Mouse (Mus musculus): Measurements from ENCODE around the gene Egfl6. TPM values are rescaled to one million over a fixed set of nuclear protein-coding genes. Genes with fewer than 3 reads are reported as not detected.
A peak's percentile ranks its signal among the peaks of the same experiment; 100 is the strongest.

The Egfl6 gene
- polyA plus RNA-seq, 1 experiment from 2014 or later = 7.5 TPM

GRCm38 (mm10) chrX:166512071-166512470 is 73.4 kb downstream of the Egfl6 start:
- Histone ChIP-seq H3K4me2 (no peak overlapping the region), H3K4me3 (no peak overlapping the region)
- WGBS = 88% methylated on average over 4 of the region's 4 CpGs

GRCm38 (mm10) chrX:166511107-166511506 is 74.4 kb downstream of the Egfl6 start:
- Histone ChIP-seq H3K4me1 (replicated peaks) (peaks cover 7% of the 10 kb centered on the region; the same call in 1 of the 2 replicates), H3K9me3 (no peaks in the 10 kb centered on the region), H3K27ac (replicated peaks) (peak overlapping the region; percentile 74; the same call in 1 of the 2 replicates), H3K4me2 (no peak overlapping the region), H3K36me3 (no peaks in the 10 kb centered on the region), H3K9ac (no peak overlapping the region), H3K27me3 (peaks cover 13% of the 10 kb centered on the region; the same call in 1 of the 2 replicates), H3K4me3 (no peak overlapping the region)
- no peak for ATAC-seq (ENCODE audit: low read depth)

More at GRCm38 (mm10) chrX:166512071-166512470, 73.4 kb downstream of the Egfl6 start:
- H3K27me3 ChIP-seq = peaks cover 15% of the 10 kb centered on the region; the same call in 1 of the 2 replicates
- no peak overlapping the region for H3K9ac ChIP-seq
- no peak for ATAC-seq (ENCODE audit: low read depth)
- no peaks in the 10 kb centered on the region for H3K9me3 ChIP-seq
- no peaks in the 10 kb centered on the region for H3K36me3 ChIP-seq
- no peak overlapping the region for H3K27ac ChIP-seq (replicated peaks)
- peaks cover 7% of the 10 kb centered on the region; the same call in 1 of the 2 replicates for H3K4me1 ChIP-seq (replicated peaks)

GRCm38 (mm10) chrX:166509761-166510738 is 75.5 kb downstream of the Egfl6 start:
- Histone ChIP-seq H3K4me1 (replicated peaks) (peaks cover 7% of the 10 kb centered on the region; the same call in 1 of the 2 replicates), H3K9me3 (no peaks in the 10 kb centered on the region), H3K4me3 (peak overlapping the region; percentile 53), H3K9ac (peak overlapping the region; percentile 80), H3K27ac (replicated peaks) (peak overlapping the region; percentile 98), H3K4me2 (peak overlapping the region; percentile 54), H3K36me3 (no peaks in the 10 kb centered on the region), H3K27me3 (peaks cover 10% of the 10 kb centered on the region; the same call in 1 of the 2 replicates)
- WGBS = 16% methylated on average over 65 of the region's 65 CpGs
- ATAC-seq (ENCODE audit: low read depth) = peak; percentile 99

- H3K9ac ChIP-seq = no peak overlapping the region
- 0 out of 2 replicates have a peak, but pooled peaks cover 6% of the 10 kb centered on the region for H3K36me3 ChIP-seq
- WGBS = 76% methylated on average over 2 of the region's 2 CpGs
- no peak overlapping the region for H3K27ac ChIP-seq (replicated peaks)
- no peak for ATAC-seq (ENCODE audit: low read depth)
- H3K27me3 ChIP-seq = peaks cover 10% of the 10 kb centered on the region; the same call in 1 of the 2 replicates
- H3K9me3 ChIP-seq = no peaks in the 10 kb centered on the region
- no peak overlapping the region for H3K4me3 ChIP-seq
- H3K4me1 ChIP-seq (replicated peaks) = peaks cover 7% of the 10 kb centered on the region; the same call in 1 of the 2 replicates
- no peak overlapping the region for H3K4me2 ChIP-seq
Measured at GRCm38 (mm10) chrX:166504421-166504820, 81.1 kb downstream of the Egfl6 start.

GRCm38 (mm10) chrX:166499496-166500190 is 85.9 kb downstream of the Egfl6 start:
- Histone ChIP-seq H3K4me2 (no peak overlapping the region), H3K4me3 (no peak overlapping the region), H3K27ac (replicated peaks) (no peak overlapping the region), H3K27me3 (peaks cover 10% of the 10 kb centered on the region; the same call in 1 of the 2 replicates), H3K9ac (no peak overlapping the region), H3K36me3 (0 out of 2 replicates have a peak, but pooled peaks cover 6% of the 10 kb centered on the region), H3K9me3 (no peaks in the 10 kb centered on the region), H3K4me1 (replicated peaks) (no peaks in the 10 kb centered on the region)
- 74% methylated on average over 1 of the region's 1 CpGs for WGBS
- no peak for ATAC-seq (ENCODE audit: low read depth)

GRCm38 (mm10) chrX:166497771-166498170 is 87.7 kb downstream of the Egfl6 start:
- H3K27ac ChIP-seq (replicated peaks) = no peak overlapping the region
- no peaks in the 10 kb centered on the region for H3K4me1 ChIP-seq (replicated peaks)
- no peak overlapping the region for H3K9ac ChIP-seq
- H3K4me2 ChIP-seq = no peak overlapping the region
- WGBS = 49% methylated on average over 4 of the region's 4 CpGs
- no peaks in the 10 kb centered on the region for H3K9me3 ChIP-seq
- H3K36me3 ChIP-seq = 0 out of 2 replicates have a peak, but pooled peaks cover under 1% of the 10 kb centered on the region
- no peak overlapping the region for H3K4me3 ChIP-seq
- H3K27me3 ChIP-seq = peaks cover 7% of the 10 kb centered on the region; the same call in 1 of the 2 replicates
- ATAC-seq (ENCODE audit: low read depth) = no peak

- H3K4me3 ChIP-seq = no peak overlapping the region
- H3K27me3 ChIP-seq = no peaks in the 10 kb centered on the region
- no peak overlapping the region for H3K4me2 ChIP-seq
- ATAC-seq (ENCODE audit: low read depth) = no peak
- H3K27ac ChIP-seq (replicated peaks) = no peak overlapping the region
- no peak overlapping the region for H3K9ac ChIP-seq
- WGBS = 91% methylated on average over 2 of the region's 2 CpGs
- H3K9me3 ChIP-seq = no peaks in the 10 kb centered on the region
- no peaks in the 10 kb centered on the region for H3K4me1 ChIP-seq (replicated peaks)
- H3K36me3 ChIP-seq = no peaks in the 10 kb centered on the region
Measured at GRCm38 (mm10) chrX:166495052-166495451, 90.5 kb downstream of the Egfl6 start.

- 7% methylated on average over 38 of the region's 41 CpGs for WGBS
- Histone ChIP-seq H3K4me3 (peak within 1 kb of the TSS; percentile 57), H3K4me2 (peak within 1 kb of the TSS; percentile 64), H3K9ac (peak within 1 kb of the TSS; percentile 77), H3K4me1 (replicated peaks) (peaks cover 28% of the 10 kb centered on the region), H3K9me3 (no peaks in the 10 kb centered on the region), H3K36me3 (0 out of 2 replicates have a peak, but pooled peaks cover 3% of the 10 kb centered on the region), H3K27me3 (peaks cover 14% of the 10 kb centered on the region; the same call in 1 of the 2 replicates), H3K27ac (replicated peaks) (peak within 1 kb of the TSS; percentile 79)
- peak; percentile 99 for ATAC-seq (ENCODE audit: low read depth)
Measured at GRCm38 (mm10) chrX:166479365-166479983, 106.0 kb downstream of the Egfl6 start, which contains the start of gene Rab9. Rab9 (minus strand) TSS chrX:166479867.

- Histone ChIP-seq H3K9me3 (no peaks in the 10 kb centered on the region), H3K27ac (replicated peaks) (peak overlapping the region; percentile 79; the same call in 1 of the 2 replicates), H3K27me3 (peaks cover 13% of the 10 kb centered on the region; the same call in 1 of the 2 replicates), H3K4me2 (peak overlapping the region; percentile 64), H3K9ac (peak overlapping the region; percentile 77), H3K4me3 (peak overlapping the region; percentile 57), H3K36me3 (0 out of 2 replicates have a peak, but pooled peaks cover 3% of the 10 kb centered on the region), H3K4me1 (replicated peaks) (peaks cover 32% of the 10 kb centered on the region)
- 24% methylated on average over 28 of the region's 28 CpGs for WGBS
- peak; percentile 75 for ATAC-seq (ENCODE audit: low read depth)
Measured at GRCm38 (mm10) chrX:166478631-166479364, 106.7 kb downstream of the Egfl6 start.

- H3K27ac ChIP-seq (replicated peaks) = no peak overlapping the region
- H3K4me1 ChIP-seq (replicated peaks) = peaks cover 32% of the 10 kb centered on the region
- 75% methylated on average over 6 of the region's 6 CpGs for WGBS
- peak overlapping the region; percentile 57; the same call in 1 of the 2 replicates for H3K4me3 ChIP-seq
- H3K9me3 ChIP-seq = no peaks in the 10 kb centered on the region
- H3K27me3 ChIP-seq = peaks cover 9% of the 10 kb centered on the region
- ATAC-seq (ENCODE audit: low read depth) = no peak
- 0 out of 2 replicates have a peak, but pooled peaks cover 3% of the 10 kb centered on the region for H3K36me3 ChIP-seq
- H3K4me2 ChIP-seq = peak overlapping the region; percentile 64
- H3K9ac ChIP-seq = peak overlapping the region; percentile 6; the same call in 1 of the 2 replicates
Measured at GRCm38 (mm10) chrX:166477393-166477792, 108.1 kb downstream of the Egfl6 start.

All from neural tube, embryonic 13.5 days (tissue).